Mouse (Mus musculus) lung, postnatal 25 days (tissue): ENCODE data around the gene Krt20.

ENCODE experiments used
- DNase-seq: peaks from one replicate; pipeline ENCODE4 v3.0.0; 2022; ENCODE audit warnings: low spot score

The Krt20 gene

DNA sequence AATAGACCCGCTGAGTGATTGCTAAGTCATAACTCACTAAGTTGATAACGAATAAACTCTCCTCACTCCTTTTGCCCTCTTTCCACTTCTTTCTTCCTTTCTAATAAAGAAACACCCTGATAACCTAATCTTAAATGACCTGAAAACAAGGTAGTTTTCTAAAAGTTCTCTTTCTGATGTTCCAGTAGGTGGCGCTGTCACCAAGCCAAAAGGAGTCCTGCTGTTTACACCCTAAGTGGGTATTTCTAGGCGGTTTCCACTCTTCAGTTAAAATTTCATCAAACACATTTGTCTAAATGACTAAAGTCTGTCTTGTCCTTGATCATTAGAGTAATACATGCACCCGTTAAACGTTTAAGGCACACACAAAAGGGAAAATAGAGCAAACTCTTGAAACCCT, 24.7 kb downstream of the Krt20 start:
- peak; percentile 23 for DNase-seq

DNA sequence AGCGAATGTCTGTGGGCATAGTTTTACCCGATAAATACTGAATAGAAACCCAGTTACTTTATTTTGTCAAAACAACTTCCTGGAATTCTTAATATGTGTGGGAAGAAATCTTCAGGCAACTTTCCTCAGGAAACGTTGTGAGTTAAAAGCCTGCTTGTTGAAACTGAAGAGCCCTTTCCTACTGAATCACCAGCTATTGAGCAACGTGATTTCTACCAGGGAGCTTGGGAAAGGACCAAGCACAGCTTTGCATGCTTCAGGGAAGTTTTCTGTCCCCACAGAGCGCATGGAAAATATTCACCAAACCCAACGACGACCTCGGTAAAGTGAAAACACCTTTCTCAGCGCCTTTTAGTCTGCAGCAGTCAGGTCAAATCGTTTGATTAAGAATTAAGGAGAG, 31.8 kb downstream of the Krt20 start:
- peak; percentile 41 for DNase-seq

DNA sequence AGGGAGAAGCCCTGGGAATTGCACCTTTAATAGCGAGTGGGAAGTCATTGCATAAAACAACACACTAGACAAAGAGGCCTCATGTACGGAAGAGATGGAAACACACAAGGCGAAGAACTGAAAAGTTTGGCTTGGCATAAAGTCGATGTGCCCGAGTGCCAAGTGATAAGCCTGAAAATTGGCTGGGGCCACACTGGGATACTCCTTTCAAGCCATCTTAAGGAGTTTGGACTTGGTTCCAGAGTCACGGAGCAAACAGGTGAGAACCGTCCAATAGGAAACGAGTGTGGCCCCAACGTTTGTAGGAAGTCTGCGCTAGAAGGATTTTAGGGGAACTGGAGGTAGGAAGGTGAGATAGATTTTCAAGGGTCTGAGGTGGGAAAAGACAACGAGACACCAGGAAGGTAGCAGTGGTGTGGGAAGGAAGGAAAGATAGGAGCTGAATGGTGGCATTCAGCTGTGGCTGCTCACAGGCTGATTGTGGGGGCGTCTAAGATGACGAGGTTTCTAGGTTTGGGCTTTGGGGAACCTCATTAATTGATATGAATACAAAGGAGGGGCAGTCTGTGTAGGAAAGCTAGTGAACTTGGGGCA, 37.9 kb downstream of the Krt20 start:
- DNase-seq: no peak

DNA sequence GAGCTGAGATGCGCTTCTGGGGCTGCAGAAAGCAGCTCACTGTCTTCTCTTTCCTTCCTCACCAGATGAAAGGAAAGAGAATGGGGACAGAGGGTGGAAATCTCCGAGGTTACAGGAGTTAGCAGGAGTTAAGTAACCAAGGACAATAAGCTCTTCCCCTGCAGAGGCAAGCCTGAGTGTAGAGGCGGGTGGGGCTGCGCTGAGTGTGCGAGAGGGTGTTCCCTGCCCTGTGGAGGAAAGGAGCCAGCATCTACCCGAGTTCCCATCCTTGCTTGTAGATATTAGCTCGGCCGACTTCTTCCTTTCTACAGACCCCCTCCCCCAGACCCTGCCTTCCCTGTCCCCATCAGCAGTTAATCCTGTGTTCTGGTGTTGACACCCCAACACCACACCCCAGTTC, 39.1 kb downstream of the Krt20 start:
- no peak for DNase-seq

DNA sequence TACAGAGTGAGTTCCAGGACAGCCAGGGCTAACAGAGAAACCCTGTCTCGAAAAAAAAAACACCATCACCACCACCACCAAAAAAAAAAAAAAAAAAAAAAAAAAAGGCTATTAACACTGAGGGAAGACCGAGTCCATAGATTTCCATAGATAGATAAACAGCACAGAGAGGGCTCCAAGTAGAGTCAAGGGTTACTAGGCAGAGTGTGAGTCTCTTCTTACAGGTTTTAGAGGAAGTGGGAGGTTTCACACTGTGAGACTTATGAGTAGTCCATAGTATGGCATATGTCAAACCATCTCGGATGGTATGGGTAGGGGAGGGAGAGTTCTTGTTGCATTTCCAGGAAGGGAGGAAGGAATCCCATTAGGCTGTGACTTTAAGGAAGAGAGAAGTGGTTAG, 39.9 kb downstream of the Krt20 start:
- no peak for DNase-seq

DNA sequence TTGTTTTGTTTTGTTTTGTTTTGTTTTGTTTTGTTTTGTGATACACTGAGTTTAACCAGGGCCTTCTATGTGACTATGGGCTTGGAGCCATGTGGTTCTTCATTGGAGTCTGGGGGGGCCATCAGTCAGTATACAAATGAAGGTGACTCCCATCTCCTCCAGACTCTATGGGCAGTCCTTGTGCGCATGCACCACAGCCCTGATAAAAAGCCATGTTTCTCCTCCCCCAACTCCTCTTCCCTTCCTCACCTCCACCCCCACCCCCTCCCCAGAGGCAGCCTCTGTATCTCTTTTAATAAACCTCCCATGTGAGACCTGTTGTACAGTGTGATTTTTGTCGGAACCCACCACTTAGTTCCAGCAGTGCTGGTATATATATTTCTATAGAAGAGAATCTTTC, 41.3 kb downstream of the Krt20 start:
- no peak for DNase-seq

DNA sequence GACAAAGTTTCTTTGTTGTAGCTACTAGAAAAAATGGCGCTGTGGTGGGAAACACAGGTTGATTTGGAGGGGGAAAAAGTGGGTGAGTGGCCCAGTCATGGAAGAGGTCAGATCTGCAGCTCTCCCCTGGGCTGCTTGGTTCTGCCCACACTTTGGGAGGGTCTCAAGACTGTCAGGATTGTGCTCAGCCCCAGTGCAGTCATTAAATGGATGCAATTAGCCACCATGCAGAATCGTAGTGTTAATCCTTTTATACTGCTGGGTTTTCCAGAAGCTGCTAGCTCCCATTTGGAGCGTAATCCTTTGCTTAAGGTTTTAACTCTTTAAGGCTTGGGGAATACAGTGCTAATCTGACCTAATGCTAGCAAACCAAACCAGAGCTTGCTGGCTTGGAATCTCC, 41.9 kb downstream of the Krt20 start:
- no peak for DNase-seq

DNA sequence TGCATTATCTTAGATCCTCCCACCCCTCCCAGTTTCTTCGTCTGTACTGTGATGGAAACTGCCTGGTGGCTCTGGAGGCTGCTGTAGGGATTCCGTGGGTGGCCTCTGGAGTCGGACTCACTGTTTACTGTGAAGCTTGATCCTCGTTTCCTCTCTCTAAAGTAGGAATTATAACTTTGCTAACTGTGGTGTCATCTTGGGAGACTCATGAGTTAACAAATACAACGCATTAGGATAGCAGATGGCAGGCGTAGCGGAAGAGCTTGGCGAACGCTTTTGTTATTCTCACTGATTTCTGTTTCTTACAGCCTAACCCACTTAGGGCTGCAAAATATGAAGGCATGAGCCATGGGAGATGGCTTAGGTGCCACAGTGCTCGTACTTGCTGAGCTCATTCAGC, 45.5 kb downstream of the Krt20 start:
- DNase-seq: no peak

DNA sequence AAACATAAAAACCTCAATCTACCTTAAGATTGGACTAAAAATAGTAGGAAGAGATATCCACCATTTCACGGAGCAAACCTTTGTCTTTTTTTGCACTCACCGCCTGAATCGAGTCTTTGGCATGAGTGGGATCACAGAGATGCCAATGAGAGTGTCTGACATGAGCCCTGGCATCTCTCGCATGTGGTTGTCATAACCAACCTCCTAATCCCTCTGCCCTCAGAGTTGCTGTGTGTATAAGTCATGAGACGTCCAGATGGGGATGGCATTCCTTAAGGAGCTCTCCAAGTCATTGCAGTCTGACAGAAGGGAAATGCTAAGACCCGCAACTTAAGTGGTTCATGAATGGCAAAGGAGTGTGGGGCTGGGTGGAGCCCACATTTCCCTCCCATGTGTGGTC, 46.6 kb downstream of the Krt20 start:
- no peak for DNase-seq

DNA sequence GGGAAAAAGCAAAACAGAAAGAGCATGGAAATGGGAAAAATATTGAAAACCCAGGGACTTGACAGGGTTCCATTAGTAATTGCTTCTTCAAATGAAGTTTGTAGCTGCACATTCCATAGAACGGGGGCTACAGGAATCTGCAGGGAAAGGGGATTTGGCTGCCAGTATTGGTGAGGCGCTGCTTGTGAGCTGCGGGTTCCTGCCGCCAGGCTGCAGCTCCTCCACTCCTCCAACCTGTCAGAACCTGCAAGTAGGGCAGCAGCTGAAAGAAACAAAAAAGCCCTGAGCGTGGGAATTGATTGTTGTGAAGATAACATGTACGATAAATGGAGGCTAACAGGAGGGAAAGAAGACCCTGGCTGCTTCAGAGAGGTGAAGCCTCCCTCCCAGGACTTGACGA, 47.1 kb downstream of the Krt20 start:
- no peak for DNase-seq

DNA sequence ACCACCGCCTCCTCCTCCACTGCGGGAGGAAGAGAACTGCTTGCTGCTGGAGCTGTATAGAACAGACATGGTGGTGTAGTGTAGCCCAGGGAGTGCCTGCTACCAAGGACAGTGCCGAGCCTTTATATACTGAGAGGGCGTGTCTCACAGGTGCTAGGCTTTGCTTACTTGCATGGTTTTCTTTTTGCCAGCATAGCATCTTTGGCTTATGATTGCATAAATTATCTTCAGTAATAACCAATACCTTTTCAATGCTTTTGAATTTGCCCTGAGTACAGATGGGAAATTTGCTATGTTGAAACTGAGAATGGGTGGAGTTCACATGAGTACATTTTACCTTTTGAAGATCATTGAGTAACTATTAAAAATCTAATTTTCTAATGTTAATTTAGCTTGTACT, 48.7 kb downstream of the Krt20 start, which contains the start of gene Krt10:
Gene Krt10, minus strand, starts transcription at position 101 of the 400 bp plus-strand sequence.
- no peak for DNase-seq

DNA sequence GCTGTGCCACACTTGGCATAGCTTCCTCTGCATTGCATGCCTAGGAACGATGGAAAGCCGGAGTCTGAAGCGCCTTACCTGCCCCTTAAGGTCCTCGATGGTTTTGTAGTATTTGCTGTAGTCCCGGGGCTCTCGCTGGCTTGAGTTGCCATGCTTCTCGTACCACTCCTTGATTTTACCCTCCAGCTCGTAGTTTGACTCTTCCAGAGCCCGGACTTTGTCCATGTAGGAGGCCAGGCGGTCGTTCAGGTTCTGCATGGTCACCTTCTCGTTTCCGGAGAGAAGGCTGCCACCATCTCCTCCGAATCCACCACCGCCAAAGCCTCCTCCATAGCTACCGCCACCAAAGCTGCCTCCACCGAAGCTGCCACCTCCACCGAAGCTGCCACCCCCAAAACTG, 49.3 kb downstream of the Krt20 start:
- DNase-seq: no peak

DNA sequence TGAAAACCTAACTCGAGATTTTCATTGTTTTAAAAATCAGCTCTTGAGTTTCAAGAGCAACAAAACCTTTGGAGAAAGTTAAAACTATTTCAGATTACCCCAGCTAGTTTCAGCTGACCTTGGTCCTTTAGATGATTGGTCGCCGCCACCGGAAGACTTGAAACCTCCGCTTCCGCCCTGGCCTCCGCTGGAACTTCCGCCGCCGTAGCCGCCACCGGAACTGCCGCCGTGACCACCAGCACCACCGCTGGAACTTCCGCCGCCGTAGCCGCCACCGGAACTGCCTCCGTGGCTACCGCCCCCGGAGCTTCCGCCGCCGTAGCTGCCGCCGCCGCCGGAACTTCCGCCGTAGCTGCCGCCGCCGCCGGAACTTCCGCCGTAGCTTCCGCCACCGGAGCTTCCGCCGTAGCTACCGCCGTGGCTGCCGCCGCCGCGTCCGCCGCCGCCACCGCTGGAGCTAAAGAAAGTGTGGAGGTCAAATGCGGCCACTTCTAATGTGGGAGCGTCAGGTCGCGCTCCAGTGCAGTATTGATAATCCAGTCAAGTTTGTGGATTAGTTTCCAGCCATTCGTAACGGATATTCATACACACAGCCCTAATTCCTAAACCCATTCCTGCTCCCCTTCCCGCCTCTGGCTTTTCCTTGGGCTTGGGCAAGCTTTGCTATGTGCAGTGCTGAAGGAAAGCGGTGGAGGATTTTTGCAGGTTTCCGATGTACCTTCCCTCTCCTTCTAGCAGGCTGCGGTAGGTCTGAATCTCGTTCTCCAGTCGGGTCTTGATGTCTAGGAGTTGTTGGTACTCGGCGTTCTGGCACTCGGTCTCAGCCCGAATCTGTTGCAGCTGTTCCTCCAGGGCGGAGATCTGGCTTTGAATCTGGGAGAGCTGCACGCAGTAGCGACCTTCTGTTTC, 51.9 kb downstream of the Krt20 start:
- DNase-seq: peak; percentile 94

DNA sequence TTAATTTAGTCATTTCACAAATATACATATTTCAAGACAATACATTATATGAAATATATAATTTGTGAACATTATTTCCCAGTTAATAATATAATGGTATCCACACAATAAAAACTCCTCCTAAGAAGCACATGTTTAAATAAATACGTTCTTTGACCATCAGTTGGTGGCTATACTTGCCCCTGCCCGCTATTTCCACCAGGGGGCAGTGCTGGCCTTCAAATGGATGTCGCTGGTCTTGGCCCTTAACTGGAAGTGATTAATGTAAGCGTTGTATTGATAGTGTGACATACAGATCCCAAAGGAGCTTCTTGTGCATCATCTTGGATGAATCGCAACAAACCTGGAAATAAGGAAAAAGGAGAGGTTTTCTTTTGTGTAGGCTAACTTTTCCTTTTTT, 58.4 kb downstream of the Krt20 start:
- DNase-seq: peak; percentile 73
